Mouse (Mus musculus): ENCODE data around the gene Gpsm2. TPM values are rescaled to one million over a fixed set of nuclear protein-coding genes. Genes with fewer than 3 reads are reported as not detected.
A peak's percentile ranks its signal among the peaks of the same experiment; 100 is the strongest.

Gene Gpsm2
- polyA plus RNA-seq, 1 experiment from 2014 or later: 35.9 TPM

DNA sequence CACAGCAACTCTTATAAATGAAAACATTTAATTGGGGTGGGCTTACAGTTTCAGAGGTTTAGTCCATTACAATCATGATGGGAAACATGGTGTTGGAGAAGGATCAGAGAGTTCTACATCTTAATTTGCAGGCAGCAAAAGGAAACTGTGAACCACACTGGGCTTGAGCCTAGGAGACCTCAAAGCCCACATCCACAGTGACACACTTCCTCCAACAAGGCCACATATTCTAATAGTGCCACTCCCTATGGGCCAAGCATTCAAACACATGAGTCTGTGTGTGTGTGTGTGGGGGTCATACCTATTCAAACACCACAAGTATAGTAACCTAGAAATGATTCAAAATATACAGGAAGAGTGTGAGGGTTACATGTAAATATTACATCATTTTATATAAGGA lies 5.2 kb upstream of the Gpsm2 start:
- Histone ChIP-seq H3K36me3 (no peaks in the 10 kb centered on the region), H3K27me3 (peaks cover 7% of the 10 kb centered on the region; the same call in 1 of the 2 replicates), H3K9me3 (replicated peaks) (0 out of 2 replicates have a peak, but pooled peaks cover 7% of the 10 kb centered on the region), H3K4me1 (replicated peaks) (peaks cover 18% of the 10 kb centered on the region), H3K9ac (no peak overlapping the region), H3K4me3 (replicated peaks) (no peak overlapping the region), H3K27ac (no peak overlapping the region), H3K4me2 (no peak overlapping the region)
- ATAC-seq (ENCODE audit: low read depth): no peak
- no peak for DNase-seq

DNA sequence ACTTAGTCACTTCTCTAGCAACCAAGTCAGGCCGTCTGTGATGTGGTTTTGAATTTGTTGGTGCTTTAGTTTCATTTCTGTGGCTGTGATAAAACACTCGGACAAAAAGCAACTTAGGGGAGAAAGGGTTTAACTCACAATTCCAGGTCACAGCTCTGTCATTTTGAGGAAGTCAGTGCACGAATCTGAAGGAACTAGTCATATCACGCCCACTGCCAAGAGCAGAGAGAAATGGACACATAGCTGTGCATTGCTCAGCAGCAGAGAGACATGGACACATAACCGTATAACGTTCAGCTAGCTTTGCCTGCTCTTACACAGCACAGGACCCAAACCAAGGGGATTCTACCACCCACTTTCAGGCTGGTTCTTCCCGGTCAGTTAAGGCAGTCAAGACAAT lies 4.3 kb upstream of the Gpsm2 start:
- Histone ChIP-seq H3K27me3 (no peaks in the 10 kb centered on the region), H3K4me2 (no peak overlapping the region), H3K27ac (no peak overlapping the region), H3K36me3 (no peaks in the 10 kb centered on the region), H3K4me3 (replicated peaks) (no peak overlapping the region), H3K9ac (no peak overlapping the region), H3K4me1 (replicated peaks) (peaks cover 18% of the 10 kb centered on the region), H3K9me3 (replicated peaks) (0 out of 2 replicates have a peak, but pooled peaks cover 7% of the 10 kb centered on the region)
- WGBS (ENCODE audit: insufficient replicate concordance): 63% methylated on average over 7 of the region's 7 CpGs
- no peak for DNase-seq
- ATAC-seq (ENCODE audit: low read depth): no peak

DNA sequence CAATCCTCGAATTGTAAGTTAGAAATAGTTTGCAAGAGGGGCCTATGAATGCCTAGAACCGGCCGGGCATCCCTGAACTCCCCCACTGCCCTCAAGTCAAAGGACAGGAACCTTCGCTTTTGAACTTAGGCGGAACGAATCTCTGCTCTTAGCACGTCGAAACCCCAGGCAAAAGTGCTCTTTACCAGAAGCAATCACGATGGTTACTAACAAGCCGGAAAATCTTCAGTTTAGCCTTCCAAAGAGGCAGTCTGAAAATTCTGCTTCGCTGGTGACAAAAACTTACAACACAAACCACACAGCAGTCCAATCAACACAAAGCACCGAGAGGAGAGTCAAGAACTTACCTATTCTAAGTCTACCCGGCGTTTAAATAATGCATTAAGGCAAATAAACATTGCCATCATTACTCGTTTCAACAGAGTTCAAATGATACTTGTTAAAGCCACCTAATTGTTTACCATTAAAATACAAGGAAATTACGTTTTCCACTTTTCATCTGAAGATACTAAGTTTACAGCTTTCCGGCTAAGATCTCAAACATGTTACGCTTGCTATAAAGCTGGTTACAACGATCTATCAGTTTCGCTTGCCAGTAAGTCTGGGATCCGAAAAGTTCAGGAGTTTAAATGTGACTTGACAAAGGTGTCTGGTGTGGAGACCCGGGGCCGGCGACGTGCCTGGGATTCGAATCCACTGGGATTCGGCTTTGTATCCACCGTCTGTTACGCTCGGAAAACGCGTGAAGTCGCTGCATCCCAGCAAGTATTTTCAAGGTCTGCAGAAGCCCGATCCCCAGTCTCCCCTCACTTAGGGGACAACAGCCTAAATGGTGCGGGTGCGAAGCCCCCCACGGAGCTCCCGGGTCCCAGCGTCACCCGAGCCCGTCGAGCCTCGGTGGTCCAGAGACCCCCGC lies 775 bp downstream of the Gpsm2 start:
- Histone ChIP-seq H3K27ac (peak overlapping the region; percentile 86), H3K9me3 (replicated peaks) (0 out of 2 replicates have a peak, but pooled peaks cover 3% of the 10 kb centered on the region), H3K9ac (peak overlapping the region; percentile 96), H3K36me3 (peaks cover 2% of the 10 kb centered on the region; the same call in 1 of the 2 replicates), H3K4me1 (replicated peaks) (peaks cover 47% of the 10 kb centered on the region), H3K4me2 (peak overlapping the region; percentile 75), H3K4me3 (replicated peaks) (peak overlapping the region; percentile 79), H3K27me3 (peaks cover 4% of the 10 kb centered on the region; the same call in 1 of the 2 replicates)
- ATAC-seq (ENCODE audit: low read depth): no peak
- 1% methylated on average over 44 of the region's 44 CpGs for WGBS (ENCODE audit: insufficient replicate concordance)
- peak; percentile 24 for DNase-seq

DNA sequence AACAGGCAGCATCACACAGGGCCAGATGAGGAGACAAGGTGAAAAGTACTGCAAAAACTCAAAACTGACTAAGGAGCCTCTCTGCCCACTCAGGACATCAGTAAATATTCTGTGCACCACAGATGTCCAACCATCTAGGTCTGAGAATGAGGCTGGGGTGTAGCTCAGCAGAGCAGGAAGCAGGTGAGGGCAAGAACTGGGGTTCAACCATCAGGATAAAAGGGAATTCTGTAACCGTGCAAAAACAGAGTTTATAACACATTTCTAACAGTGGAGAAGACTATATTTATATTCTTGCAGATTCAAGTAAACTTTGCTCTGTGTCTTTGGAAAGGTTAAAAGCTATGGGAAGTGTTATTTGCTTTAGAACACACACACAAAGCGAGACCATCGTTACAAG lies 2.3 kb downstream of the Gpsm2 start:
- 0 out of 2 replicates have a peak overlapping the region, but pooled peaks have one; percentile 22 for H3K9ac ChIP-seq
- H3K27me3 ChIP-seq: peaks cover 4% of the 10 kb centered on the region; the same call in 1 of the 2 replicates
- peaks cover 2% of the 10 kb centered on the region; the same call in 1 of the 2 replicates for H3K36me3 ChIP-seq
- H3K27ac ChIP-seq: no peak overlapping the region
- peak overlapping the region; percentile 79 for H3K4me3 ChIP-seq (replicated peaks)
- ATAC-seq (ENCODE audit: low read depth) (no peak), DNase-seq (no peak)
- H3K4me2 ChIP-seq: peak overlapping the region; percentile 75
- H3K4me1 ChIP-seq (replicated peaks): peaks cover 59% of the 10 kb centered on the region
- no peaks in the 10 kb centered on the region for H3K9me3 ChIP-seq (replicated peaks)
- WGBS (ENCODE audit: insufficient replicate concordance): 78% methylated on average over 3 of the region's 3 CpGs

DNA sequence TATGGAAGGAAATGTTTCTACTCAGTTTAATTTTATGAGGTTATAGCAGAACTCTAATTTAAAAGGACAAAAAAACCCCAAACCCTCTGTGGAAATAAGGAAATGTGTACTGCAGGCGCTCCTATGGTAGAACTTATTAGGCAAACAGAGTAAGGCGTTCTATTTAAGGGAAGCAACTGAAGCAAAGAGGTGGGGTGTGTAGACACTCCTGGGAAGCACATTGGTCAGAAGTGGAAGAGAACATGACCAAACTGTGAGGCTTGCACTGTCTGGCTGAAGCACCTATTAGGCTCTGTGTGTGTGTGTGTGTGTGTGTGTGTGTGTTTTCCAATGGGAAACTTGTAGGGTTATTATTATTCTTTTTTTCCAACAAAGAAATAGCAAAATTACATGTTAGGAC lies 2.8 kb downstream of the Gpsm2 start:
- DNase-seq (no peak), ATAC-seq (ENCODE audit: low read depth) (no peak)
- no peak overlapping the region for H3K27ac ChIP-seq
- H3K4me3 ChIP-seq (replicated peaks): peak overlapping the region; percentile 79
- no peaks in the 10 kb centered on the region for H3K9me3 ChIP-seq (replicated peaks)
- peaks cover 61% of the 10 kb centered on the region for H3K4me1 ChIP-seq (replicated peaks)
- peaks cover 4% of the 10 kb centered on the region; the same call in 1 of the 2 replicates for H3K27me3 ChIP-seq
- H3K9ac ChIP-seq: 0 out of 2 replicates have a peak overlapping the region, but pooled peaks have one; percentile 22
- H3K36me3 ChIP-seq: peaks cover 2% of the 10 kb centered on the region; the same call in 1 of the 2 replicates
- H3K4me2 ChIP-seq: peak overlapping the region; percentile 75
- 68% methylated on average over 2 of the region's 2 CpGs for WGBS (ENCODE audit: insufficient replicate concordance)

DNA sequence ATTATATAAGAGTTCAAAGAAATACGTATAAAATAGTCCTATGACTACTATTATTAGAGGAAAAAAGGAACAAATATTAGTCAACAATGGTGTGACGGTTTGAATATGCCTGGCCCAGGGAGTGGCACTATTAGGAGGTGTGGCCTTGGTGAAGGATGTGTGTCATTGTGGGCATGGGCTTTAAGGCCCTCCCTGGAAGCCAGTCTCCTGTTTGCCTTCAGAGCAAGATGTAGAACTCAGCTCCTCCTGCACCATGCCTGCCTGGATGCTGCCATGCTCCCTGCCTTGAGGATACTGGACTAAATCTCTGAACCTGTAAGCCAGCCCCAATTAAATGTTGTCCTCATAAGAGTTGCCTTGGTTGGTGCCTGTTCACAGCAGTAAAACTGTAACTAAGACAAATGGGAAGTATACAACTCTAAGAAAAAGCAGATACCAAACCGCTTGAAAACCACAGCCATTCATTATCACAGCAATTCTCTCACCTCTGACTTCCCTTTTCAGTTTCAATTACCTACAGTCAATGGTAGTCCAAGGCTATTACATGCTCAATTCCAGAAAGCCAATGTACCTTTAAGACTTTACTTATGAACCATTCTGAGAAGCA lies 4.1 kb downstream of the Gpsm2 start:
- Histone ChIP-seq H3K9ac (peak overlapping the region; percentile 30; the same call in 1 of the 2 replicates), H3K4me2 (peak overlapping the region; percentile 17), H3K4me3 (replicated peaks) (no peak overlapping the region), H3K27me3 (peaks cover 4% of the 10 kb centered on the region; the same call in 1 of the 2 replicates), H3K9me3 (replicated peaks) (no peaks in the 10 kb centered on the region), H3K4me1 (replicated peaks) (peaks cover 71% of the 10 kb centered on the region), H3K36me3 (peaks cover 2% of the 10 kb centered on the region; the same call in 1 of the 2 replicates), H3K27ac (peak overlapping the region; percentile 69)
- DNase-seq (peak; percentile 26), ATAC-seq (ENCODE audit: low read depth) (no peak)
- 39% methylated on average over 3 of the region's 3 CpGs for WGBS (ENCODE audit: insufficient replicate concordance)

DNA sequence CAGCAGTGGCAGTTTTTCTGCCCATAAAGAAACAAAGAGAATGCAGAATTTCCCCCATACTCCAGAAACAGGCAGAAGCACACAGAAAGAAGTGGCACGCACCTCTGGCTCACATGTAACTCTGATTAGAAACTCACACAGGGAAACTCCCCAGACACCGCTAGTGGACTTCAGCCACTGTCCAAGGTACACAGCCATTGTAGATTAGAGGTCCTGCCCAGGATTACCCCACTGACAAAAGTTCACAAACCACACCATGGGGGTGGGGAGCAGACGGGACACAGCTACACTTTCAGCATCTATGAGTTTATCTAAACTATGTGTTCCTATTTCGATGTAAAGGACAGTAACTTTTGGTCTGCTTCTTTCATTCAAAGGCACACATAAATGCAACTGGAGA lies 7.3 kb downstream of the Gpsm2 start:
- Histone ChIP-seq H3K36me3 (peaks cover 7% of the 10 kb centered on the region), H3K9me3 (replicated peaks) (no peaks in the 10 kb centered on the region), H3K4me2 (no peak overlapping the region), H3K27me3 (no peaks in the 10 kb centered on the region), H3K9ac (no peak overlapping the region; the same call in 1 of the 2 replicates), H3K27ac (no peak overlapping the region), H3K4me3 (replicated peaks) (no peak overlapping the region), H3K4me1 (replicated peaks) (peaks cover 65% of the 10 kb centered on the region)
- ATAC-seq (ENCODE audit: low read depth): peak; percentile 69
- 72% methylated on average over 4 of the region's 4 CpGs for WGBS (ENCODE audit: insufficient replicate concordance)
- DNase-seq: no peak

DNA sequence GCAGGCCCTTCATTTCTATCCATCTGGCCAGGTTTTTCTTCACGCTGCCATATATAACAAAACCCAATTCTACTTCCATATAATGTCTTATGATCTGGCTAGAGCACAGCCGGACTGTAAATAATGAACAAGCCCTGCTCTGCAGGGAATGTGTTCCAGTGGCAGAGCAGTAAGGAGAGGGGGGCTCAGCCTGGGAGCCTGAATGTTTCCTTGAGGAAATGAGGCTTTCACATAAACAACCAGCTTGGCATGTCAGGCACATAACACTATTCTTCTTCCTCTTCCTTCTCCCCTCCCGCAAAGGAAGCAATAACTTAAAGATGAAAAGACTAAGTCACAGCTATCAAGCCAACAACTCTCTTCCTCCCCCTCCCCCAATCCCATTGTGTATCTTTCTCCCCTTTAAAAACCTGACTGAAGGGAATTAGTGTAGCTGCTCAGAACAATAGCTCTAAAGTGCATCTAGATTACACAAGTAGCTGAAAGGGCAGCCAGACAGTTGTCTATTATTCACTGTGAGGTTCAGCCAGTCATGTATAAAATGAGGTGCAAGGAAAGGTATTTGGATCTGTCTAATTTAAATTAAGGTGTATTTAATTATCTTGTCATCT lies 8.9 kb downstream of the Gpsm2 start:
- Histone ChIP-seq H3K4me3 (replicated peaks) (no peak overlapping the region), H3K36me3 (peaks cover 12% of the 10 kb centered on the region), H3K9ac (no peak overlapping the region), H3K27ac (no peak overlapping the region), H3K27me3 (no peaks in the 10 kb centered on the region), H3K4me2 (no peak overlapping the region), H3K4me1 (replicated peaks) (peaks cover 54% of the 10 kb centered on the region), H3K9me3 (replicated peaks) (no peaks in the 10 kb centered on the region)
- WGBS (ENCODE audit: insufficient replicate concordance): 38% methylated on average over 3 of the region's 3 CpGs
- no peak for DNase-seq
- ATAC-seq (ENCODE audit: low read depth): no peak

DNA sequence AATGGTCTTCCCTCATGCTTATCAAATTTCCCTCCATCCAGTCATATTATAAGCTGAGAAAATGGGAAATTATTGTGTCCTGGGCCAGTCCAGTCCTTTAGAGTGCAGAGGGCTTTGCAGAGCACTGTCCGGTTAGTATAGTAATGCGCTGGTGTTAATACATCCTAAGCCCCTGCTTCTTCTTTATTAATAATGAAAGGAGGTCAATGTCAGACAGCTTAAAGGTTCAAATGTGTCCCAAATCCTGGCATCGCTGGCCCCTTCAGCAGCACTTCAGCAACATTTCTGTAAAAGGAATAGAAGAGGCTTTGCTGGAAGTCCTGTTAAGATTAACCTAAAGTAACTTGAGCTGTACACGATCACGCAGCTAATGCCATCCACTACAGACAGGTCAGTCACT lies 10.8 kb downstream of the Gpsm2 start:
- Histone ChIP-seq H3K4me1 (replicated peaks) (peaks cover 45% of the 10 kb centered on the region), H3K27ac (no peak overlapping the region), H3K27me3 (no peaks in the 10 kb centered on the region), H3K4me3 (replicated peaks) (no peak overlapping the region), H3K9me3 (replicated peaks) (no peaks in the 10 kb centered on the region), H3K4me2 (no peak overlapping the region), H3K36me3 (peaks cover 14% of the 10 kb centered on the region), H3K9ac (no peak overlapping the region)
- WGBS (ENCODE audit: insufficient replicate concordance): 95% methylated on average over 5 of the region's 5 CpGs
- DNase-seq (no peak), ATAC-seq (ENCODE audit: low read depth) (no peak)

DNA sequence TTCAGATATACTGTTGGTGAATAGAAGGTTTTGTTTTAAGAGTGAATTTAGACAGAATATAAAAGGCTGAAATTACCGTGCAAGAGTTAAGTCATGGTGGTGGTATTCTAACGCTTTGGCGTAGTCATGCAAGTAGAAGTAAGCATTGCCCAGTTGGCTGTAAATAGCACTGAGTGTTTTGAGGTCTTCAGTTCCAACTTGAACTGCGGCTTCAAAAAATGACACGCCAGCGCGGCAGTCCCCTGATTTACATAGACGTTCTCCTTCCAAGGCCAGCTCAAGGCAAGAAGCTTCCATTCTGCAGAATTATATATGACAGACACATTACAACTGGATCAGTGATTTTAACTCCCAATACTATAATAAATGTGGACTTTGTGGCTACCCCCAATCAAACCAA lies 19.3 kb downstream of the Gpsm2 start:
- WGBS (ENCODE audit: insufficient replicate concordance): 94% methylated on average over 8 of the region's 8 CpGs
- Histone ChIP-seq H3K4me2 (no peak overlapping the region), H3K27ac (no peak overlapping the region), H3K36me3 (peaks cover 62% of the 10 kb centered on the region), H3K4me3 (replicated peaks) (no peak overlapping the region), H3K9ac (no peak overlapping the region), H3K9me3 (replicated peaks) (no peaks in the 10 kb centered on the region), H3K4me1 (replicated peaks) (peaks cover 8% of the 10 kb centered on the region), H3K27me3 (no peaks in the 10 kb centered on the region)
- DNase-seq (no peak), ATAC-seq (ENCODE audit: low read depth) (no peak)

DNA sequence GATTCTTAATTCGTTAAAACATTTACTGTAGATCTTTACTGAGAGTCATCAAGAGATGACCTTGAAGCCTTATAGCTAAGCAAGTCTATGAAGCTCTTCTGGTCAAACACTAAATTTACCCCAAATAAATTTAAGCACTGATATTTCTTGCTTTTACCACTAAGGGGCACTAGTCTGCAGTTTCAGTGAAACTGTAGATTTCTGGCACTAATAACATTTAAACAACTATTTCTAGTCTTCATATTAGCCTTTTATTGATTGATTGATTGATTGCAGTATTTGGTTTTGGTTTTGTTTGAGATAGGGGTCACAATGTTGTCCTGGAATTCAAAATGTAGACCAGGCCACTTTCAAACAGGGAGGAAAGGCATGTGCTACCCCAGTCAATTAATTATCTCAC lies 20.9 kb downstream of the Gpsm2 start:
- no peak overlapping the region for H3K4me2 ChIP-seq
- peaks cover 71% of the 10 kb centered on the region for H3K36me3 ChIP-seq
- H3K9me3 ChIP-seq (replicated peaks): no peaks in the 10 kb centered on the region
- WGBS (ENCODE audit: insufficient replicate concordance): 78% methylated on average over 1 of the region's 1 CpGs
- ATAC-seq (ENCODE audit: low read depth) (no peak), DNase-seq (no peak)
- H3K27ac ChIP-seq: no peak overlapping the region
- no peak overlapping the region for H3K9ac ChIP-seq
- no peak overlapping the region for H3K4me3 ChIP-seq (replicated peaks)
- H3K4me1 ChIP-seq (replicated peaks): peaks cover 8% of the 10 kb centered on the region
- no peaks in the 10 kb centered on the region for H3K27me3 ChIP-seq
